Mouse (Mus musculus): ENCODE data around the gene Zfp536. TPM values are rescaled to one million over a fixed set of nuclear protein-coding genes. Genes with fewer than 3 reads are reported as not detected.
"Not testable (repeated sequence)": the region's sequence is repeated elsewhere in the genome, so short reads cannot be mapped to it uniquely, and the experiment has no call there.

Zfp536 gene
- polyA plus RNA-seq, 1 experiment, result not detected

GRCm38 (mm10) chr7:37724002-37724790, 49.2 kb downstream of the Zfp536 start:
- Histone ChIP-seq H3K4me1 (ENCODE audit: control insufficient read depth, insufficient read depth, low read length) (no peaks in the 10 kb centered on the region), H3K4me3 (replicated peaks; ENCODE audit: control insufficient read depth, low read depth, low read length) (no peak overlapping the region), H3K27ac (ENCODE audit: control insufficient read depth, insufficient read depth, low read depth, low read length, poor library complexity) (no peak overlapping the region)
- no peak for TF ChIP-seq POLR2A (IDR thresholded peaks at IDR 0.05; ENCODE audit: borderline replicate concordance, control insufficient read depth, low read depth, low read length)
- TF ChIP-seq CTCF (IDR thresholded peaks at IDR 0.05; ENCODE audit: control insufficient read depth, insufficient read depth, low read length), result no peak
- 73% methylated on average over 9 of the region's 9 CpGs for WGBS

DNA sequence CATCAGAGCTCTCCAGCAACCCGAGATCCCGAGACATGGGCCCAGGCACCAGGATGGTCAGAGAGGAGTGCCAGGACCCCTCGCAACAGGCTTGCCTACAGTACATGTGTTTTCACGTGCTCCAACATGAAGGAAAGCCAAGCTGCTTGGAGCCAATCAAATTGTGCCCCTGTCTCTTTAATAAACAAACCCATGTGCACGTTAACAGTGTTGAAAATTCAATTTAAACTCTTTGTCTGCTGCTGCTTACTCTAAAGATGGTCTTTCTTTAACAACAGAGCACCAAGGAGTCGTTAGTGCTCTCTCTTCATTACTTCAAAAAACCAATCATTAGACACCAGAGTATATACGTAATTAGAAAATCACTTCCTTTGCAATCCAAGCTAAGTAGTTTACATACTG, 50.2 kb downstream of the Zfp536 start:
- Histone ChIP-seq H3K27ac (ENCODE audit: control insufficient read depth, insufficient read depth, low read depth, low read length, poor library complexity) (no peak overlapping the region), H3K4me3 (replicated peaks; ENCODE audit: control insufficient read depth, low read depth, low read length) (no peak overlapping the region), H3K4me1 (ENCODE audit: control insufficient read depth, insufficient read depth, low read length) (no peaks in the 10 kb centered on the region)
- 66% methylated on average over 7 of the region's 7 CpGs for WGBS
- TF ChIP-seq CTCF (IDR thresholded peaks at IDR 0.05; ENCODE audit: control insufficient read depth, insufficient read depth, low read length), result no peak
- TF ChIP-seq POLR2A (IDR thresholded peaks at IDR 0.05; ENCODE audit: borderline replicate concordance, control insufficient read depth, low read depth, low read length), result no peak

DNA sequence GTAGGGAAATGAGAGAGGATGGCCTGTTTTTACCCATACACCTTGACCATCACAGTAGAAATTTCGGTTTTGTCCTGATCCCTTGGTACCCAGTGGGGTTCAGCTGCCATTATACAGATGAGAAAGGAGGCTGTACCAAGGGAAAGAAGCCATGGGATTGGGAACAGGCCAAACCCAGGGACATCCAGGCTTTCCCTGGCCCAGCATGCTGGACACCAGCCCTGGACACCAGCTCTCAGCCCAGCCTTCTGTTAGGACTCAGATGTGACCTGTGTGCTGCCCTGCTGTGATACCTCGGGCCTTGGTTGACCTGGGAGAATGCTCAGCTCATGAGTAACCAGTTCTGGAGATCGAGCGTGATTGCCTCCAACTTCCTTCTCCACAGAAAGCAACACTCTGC, 51.8 kb downstream of the Zfp536 start:
- 71% methylated on average over 4 of the region's 4 CpGs for WGBS
- TF ChIP-seq CTCF (IDR thresholded peaks at IDR 0.05; ENCODE audit: control insufficient read depth, insufficient read depth, low read length) (no peak), POLR2A (IDR thresholded peaks at IDR 0.05; ENCODE audit: borderline replicate concordance, control insufficient read depth, low read depth, low read length) (no peak)
- H3K27ac ChIP-seq (ENCODE audit: control insufficient read depth, insufficient read depth, low read depth, low read length, poor library complexity), result no peak overlapping the region

DNA sequence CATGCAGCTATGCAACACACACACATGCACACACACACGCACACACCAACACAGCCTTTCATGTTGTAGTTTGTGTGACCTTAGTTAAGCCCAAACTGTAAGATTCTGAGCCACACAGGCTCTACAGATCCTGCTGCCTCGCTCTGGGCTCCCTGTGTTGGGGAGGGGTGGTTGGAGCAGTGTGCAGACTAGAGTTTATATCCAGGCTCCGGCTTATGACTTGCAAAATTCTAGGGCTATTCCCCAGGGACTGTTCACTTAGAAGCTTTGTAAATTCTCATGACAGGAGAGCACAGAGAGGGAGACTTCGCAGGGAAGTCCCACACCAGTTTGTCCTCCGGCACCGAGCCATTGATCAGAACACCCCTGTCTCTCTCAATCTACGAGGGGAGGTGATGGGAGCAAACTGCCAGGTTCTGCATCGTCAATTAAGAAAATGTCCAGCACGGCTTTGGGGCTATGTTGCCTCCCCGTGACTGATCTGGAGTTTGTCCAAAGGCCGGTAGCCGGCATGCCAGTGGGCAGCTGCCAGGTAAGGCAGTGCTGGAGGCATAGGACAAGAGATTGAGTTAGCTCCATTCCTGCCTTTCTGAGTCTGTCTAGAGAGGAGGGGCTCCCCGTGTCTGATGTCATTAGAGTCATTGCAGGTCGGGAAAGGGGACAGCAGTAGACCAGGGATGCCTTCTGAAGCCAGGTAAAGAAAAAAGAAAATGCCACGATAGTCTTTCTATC, 54.6 kb downstream of the Zfp536 start:
- Histone ChIP-seq H3K4me3 (replicated peaks; ENCODE audit: control insufficient read depth, low read depth, low read length) (no peak overlapping the region), H3K4me1 (ENCODE audit: control insufficient read depth, insufficient read depth, low read length) (no peaks in the 10 kb centered on the region), H3K27ac (ENCODE audit: control insufficient read depth, insufficient read depth, low read depth, low read length, poor library complexity) (no peak overlapping the region)
- no peak for TF ChIP-seq CTCF (IDR thresholded peaks at IDR 0.05; ENCODE audit: control insufficient read depth, insufficient read depth, low read length)
- TF ChIP-seq POLR2A (IDR thresholded peaks at IDR 0.05; ENCODE audit: borderline replicate concordance, control insufficient read depth, low read depth, low read length), result no peak
- WGBS, result 67% methylated on average over 15 of the region's 15 CpGs

More for the DNA sequence above, 51.8 kb downstream of the Zfp536 start:
- H3K4me1 ChIP-seq (ENCODE audit: control insufficient read depth, insufficient read depth, low read length), result no peaks in the 10 kb centered on the region
- no peak overlapping the region for H3K4me3 ChIP-seq (replicated peaks; ENCODE audit: control insufficient read depth, low read depth, low read length)

- H3K4me3 ChIP-seq (replicated peaks; ENCODE audit: control insufficient read depth, low read depth, low read length), result no peak overlapping the region
- H3K27ac ChIP-seq (ENCODE audit: control insufficient read depth, insufficient read depth, low read depth, low read length, poor library complexity), result no peak overlapping the region
- 79% methylated on average over 7 of the region's 7 CpGs for WGBS
- H3K4me1 ChIP-seq (ENCODE audit: control insufficient read depth, insufficient read depth, low read length), result no peaks in the 10 kb centered on the region
- TF ChIP-seq CTCF (IDR thresholded peaks at IDR 0.05; ENCODE audit: control insufficient read depth, insufficient read depth, low read length), result no peak
- TF ChIP-seq POLR2A (IDR thresholded peaks at IDR 0.05; ENCODE audit: borderline replicate concordance, control insufficient read depth, low read depth, low read length), result no peak
Observed at GRCm38 (mm10) chr7:37717071-37717470, 56.4 kb downstream of the Zfp536 start.

DNA sequence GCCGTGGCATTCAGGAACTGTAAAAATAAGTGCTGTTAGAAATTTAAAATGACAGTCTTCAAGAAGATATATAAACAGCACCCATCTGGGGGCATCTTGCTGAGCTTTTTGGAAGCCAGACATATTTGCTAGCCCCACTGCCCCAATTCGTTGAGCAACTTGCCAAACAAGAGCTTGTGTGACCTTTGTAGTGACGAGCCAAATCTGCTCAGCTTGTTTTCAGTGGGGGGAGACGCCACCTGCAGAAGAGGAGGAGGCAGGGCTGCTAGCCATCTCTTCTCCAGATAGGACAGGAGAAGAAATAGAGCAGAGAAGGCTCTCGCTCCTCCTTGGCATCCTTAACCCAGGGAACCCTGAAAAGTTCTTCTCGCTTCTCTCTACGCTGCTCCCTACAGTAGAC, 56.8 kb downstream of the Zfp536 start:
- H3K4me1 ChIP-seq (ENCODE audit: control insufficient read depth, insufficient read depth, low read length), result no peaks in the 10 kb centered on the region
- TF ChIP-seq CTCF (IDR thresholded peaks at IDR 0.05; ENCODE audit: control insufficient read depth, insufficient read depth, low read length) (no peak), POLR2A (IDR thresholded peaks at IDR 0.05; ENCODE audit: borderline replicate concordance, control insufficient read depth, low read depth, low read length) (no peak)
- H3K4me3 ChIP-seq (replicated peaks; ENCODE audit: control insufficient read depth, low read depth, low read length), result no peak overlapping the region
- no peak overlapping the region for H3K27ac ChIP-seq (ENCODE audit: control insufficient read depth, insufficient read depth, low read depth, low read length, poor library complexity)
- WGBS, result 73% methylated on average over 7 of the region's 7 CpGs

DNA sequence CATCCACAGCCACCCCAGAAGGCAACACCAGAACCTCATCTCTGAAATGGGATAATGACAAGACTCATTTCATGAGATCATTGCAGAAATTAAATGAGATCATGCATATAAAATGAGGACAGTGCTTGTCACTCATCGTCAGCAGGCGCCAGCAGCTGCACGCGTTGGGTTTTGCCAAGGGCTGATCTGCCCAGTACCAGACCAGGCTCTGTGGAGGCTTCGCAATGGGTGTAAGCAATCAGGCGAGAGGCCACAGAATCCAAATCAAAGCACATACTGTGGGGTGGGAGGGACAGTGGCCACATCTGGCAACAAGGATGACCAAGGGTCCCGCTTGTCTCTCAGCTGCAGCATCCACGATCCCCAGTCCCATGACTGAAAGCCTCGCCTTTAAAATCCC, 69.0 kb downstream of the Zfp536 start:
- no peak overlapping the region for H3K27ac ChIP-seq (ENCODE audit: control insufficient read depth, insufficient read depth, low read depth, low read length, poor library complexity)
- no peak overlapping the region for H3K4me3 ChIP-seq (replicated peaks; ENCODE audit: control insufficient read depth, low read depth, low read length)
- WGBS, result 87% methylated on average over 9 of the region's 9 CpGs
- TF ChIP-seq CTCF (IDR thresholded peaks at IDR 0.05; ENCODE audit: control insufficient read depth, insufficient read depth, low read length) (no peak), POLR2A (IDR thresholded peaks at IDR 0.05; ENCODE audit: borderline replicate concordance, control insufficient read depth, low read depth, low read length) (no peak)
- no peaks in the 10 kb centered on the region; the same call in none of the 2 replicates for H3K4me1 ChIP-seq (ENCODE audit: control insufficient read depth, insufficient read depth, low read length)

DNA sequence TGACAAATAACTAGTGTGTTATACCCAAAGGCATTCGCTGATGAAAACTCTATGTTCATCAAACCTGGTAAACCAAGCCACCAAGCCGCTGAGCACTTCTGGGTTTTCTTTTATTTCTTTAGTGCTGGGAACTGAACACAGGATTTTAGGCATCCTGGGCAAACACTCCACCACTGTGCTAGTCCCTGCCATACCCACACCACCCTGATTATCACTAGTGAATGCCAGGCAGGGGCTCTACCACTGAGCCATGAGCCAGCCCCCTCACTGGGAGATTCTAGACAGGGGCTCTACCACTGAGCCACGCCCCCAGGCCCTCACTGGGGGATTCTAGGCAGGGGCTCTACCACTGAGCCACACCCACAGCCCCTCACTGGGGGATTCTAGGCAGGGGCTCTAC, 76.1 kb downstream of the Zfp536 start:
- H3K27ac ChIP-seq (ENCODE audit: control insufficient read depth, insufficient read depth, low read depth, low read length, poor library complexity); H3K4me3 ChIP-seq (replicated peaks; ENCODE audit: control insufficient read depth, low read depth, low read length); H3K4me1 ChIP-seq (ENCODE audit: control insufficient read depth, insufficient read depth, low read length): not testable (repeated sequence)
- 68% methylated on average over 3 of the region's 3 CpGs for WGBS
